Mouse (Mus musculus) E14TG2a.4 (cell line): ENCODE measurements around the gene Tbc1d20.

ENCODE experiments used
- CTCF ChIP-seq: conservative IDR thresholded peaks from 2 replicates; pipeline ENCODE4 v1.5.1; 2014; ENCODE audit warnings: low read length
- POU5F1 ChIP-seq: IDR thresholded peaks from 2 replicates; pipeline ENCODE4 v1.6.1; 2014; ENCODE audit warnings: low read length, borderline replicate concordance

GRCm38 (mm10) chr2:152288046-152288445 is 5.6 kb upstream of the Tbc1d20 start:
- TF ChIP-seq CTCF (no peak), POU5F1 (no peak)
